Mouse (Mus musculus) forebrain, embryonic 13.5 days (tissue): ENCODE measurements around the gene Zfp688. TPM values are rescaled to one million over a fixed set of nuclear protein-coding genes. Genes with fewer than 3 reads are reported as not detected.
"Not testable (repeated sequence)": the region's sequence is repeated elsewhere in the genome, so short reads cannot be mapped to it uniquely, and the experiment has no call there.

ENCODE experiments used
- ATAC-seq: fragments of 200-750 bp; cut with Nextera tagmentation; 2 replicates; pipeline ENCODE4 v1.8.0; 2017
- H3K27ac ChIP-seq: fragments of 300-500 bp; sonication (generic); 2 replicates; pipeline ENCODE4 v1.5.1; 2015; ENCODE audit warnings: inconsistent platforms, mild to moderate bottlenecking, moderate library complexity
- H3K27me3 ChIP-seq: fragments of 300-500 bp; sonication (generic); 2 replicates; pipeline ENCODE4 v1.6.1; 2015; ENCODE audit warnings: mild to moderate bottlenecking, inconsistent platforms
- H3K36me3 ChIP-seq: fragments of 300-500 bp; sonication (generic); 2 replicates; pipeline ENCODE4 v1.6.1; 2015; ENCODE audit warnings: mild to moderate bottlenecking, inconsistent platforms; ENCODE audit not compliant: poor library complexity, severe bottlenecking
- H3K4me1 ChIP-seq: fragments of 300-500 bp; sonication (generic); 2 replicates; pipeline ENCODE4 v1.6.1; 2015; ENCODE audit warnings: inconsistent platforms
- H3K4me2 ChIP-seq: fragments of 300-500 bp; sonication (generic); 2 replicates; pipeline ENCODE4 v1.6.1; 2015; ENCODE audit warnings: inconsistent platforms, mild to moderate bottlenecking, moderate library complexity
- H3K4me3 ChIP-seq: fragments of 300-500 bp; sonication (generic); 2 replicates; pipeline ENCODE4 v1.5.1; 2015; ENCODE audit warnings: mild to moderate bottlenecking, inconsistent platforms
- H3K9ac ChIP-seq: fragments of 300-500 bp; sonication (generic); 2 replicates; pipeline ENCODE4 v1.6.1; 2015; ENCODE audit warnings: mild to moderate bottlenecking, inconsistent platforms
- H3K9me3 ChIP-seq: fragments of 300-500 bp; sonication (generic); replicated peaks from 2 replicates; pipeline ENCODE4 v1.6.1; 2016; ENCODE audit warnings: inconsistent platforms
- WGBS: fragments of 180-500 bp; shearing (Covaris S2); methylation state at CpG from one replicate; pipeline ENCODE4 v1.1.7; 2015; 5-methylcytosine and 5-hydroxymethylcytosine counted together
- polyA plus RNA-seq: library from polyadenylated mRNA; unstranded; fragments of >200 nt; fragmentation: Nextera tagmentation; extraction: Ambion mirVana; gene quantifications from 2 replicates; pipeline ENCODE4 v1.2.1, GENCODE M21; 2015

Gene Zfp688
- polyA plus RNA-seq, 1 experiment from 2014 or later = 30.3 TPM

GRCm38 (mm10) chr7:127375271-127376245 lies 46.3 kb downstream of the Zfp688 start, which contains the start of gene Zfp747:
Zfp747 (minus strand) TSS chr7:127376050.
- H3K4me3 ChIP-seq = peak within 1 kb of the TSS; percentile 76
- not testable (repeated sequence) for H3K27ac ChIP-seq, H3K9me3 ChIP-seq, H3K4me1 ChIP-seq, H3K27me3 ChIP-seq
- H3K4me2 ChIP-seq = peak within 1 kb of the TSS; percentile 77
- WGBS = 2% methylated on average over 49 of the region's 49 CpGs
- H3K9ac ChIP-seq = peak within 1 kb of the TSS; percentile 82
- ATAC-seq = peak; percentile 97
- peaks cover 13% of the 10 kb centered on the region for H3K36me3 ChIP-seq

- ATAC-seq = not testable (repeated sequence)
- 87% methylated on average over 3 of the region's 3 CpGs for WGBS
These were observed 50.0 kb downstream of the Zfp688 start for GRCm38 (mm10) chr7:127371870-127372269.

DNA sequence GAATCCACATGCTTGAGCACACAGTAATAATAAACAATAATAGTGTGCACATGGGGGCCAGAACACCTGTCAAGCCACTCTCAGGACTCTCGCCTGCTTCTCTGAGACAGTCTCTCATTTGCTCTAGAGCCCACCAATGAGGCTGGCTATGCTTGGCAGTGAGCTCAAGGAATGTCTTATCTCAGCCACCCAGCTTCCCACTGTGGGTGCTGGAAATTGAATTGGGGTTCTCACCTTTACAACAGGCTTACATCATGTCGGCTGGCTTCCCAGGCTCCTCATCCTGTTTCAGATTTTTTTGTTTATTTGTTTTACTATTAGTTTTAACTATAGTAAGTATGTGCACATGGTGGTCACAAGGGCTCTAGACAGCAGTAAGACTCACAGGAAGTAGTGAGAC lies 50.7 kb downstream of the Zfp688 start:
- H3K36me3 ChIP-seq = peaks cover 13% of the 10 kb centered on the region
- no peak overlapping the region for H3K27ac ChIP-seq
- no peak for ATAC-seq
- H3K9me3 ChIP-seq = no peaks in the 10 kb centered on the region
- peaks cover 6% of the 10 kb centered on the region for H3K4me1 ChIP-seq
- no peak overlapping the region for H3K9ac ChIP-seq
- 92% methylated on average over 2 of the region's 2 CpGs for WGBS
- no peak overlapping the region for H3K4me3 ChIP-seq
- no peaks in the 10 kb centered on the region for H3K27me3 ChIP-seq
- H3K4me2 ChIP-seq = no peak overlapping the region

More at GRCm38 (mm10) chr7:127371870-127372269, 50.0 kb downstream of the Zfp688 start:
- not testable (repeated sequence) for H3K4me3 ChIP-seq, H3K9me3 ChIP-seq, H3K27me3 ChIP-seq, H3K9ac ChIP-seq, H3K4me1 ChIP-seq, H3K27ac ChIP-seq, H3K4me2 ChIP-seq
- peaks cover 13% of the 10 kb centered on the region for H3K36me3 ChIP-seq

Other genes starting within 250 kb of the Zfp688 start
- 89.0 and 98.7 TPM in 2 replicates for gene Cd2bp2, start 226.0 kb downstream of the Zfp688 start, polyA plus RNA-seq
- 24.9 and 27.3 TPM in 2 replicates for gene Tbc1d10b, start 213.6 kb downstream of the Zfp688 start, polyA plus RNA-seq
- gene Mylpf, start 213.2 kb downstream of the Zfp688 start, polyA plus RNA-seq = 9.0 and 9.8 TPM in 2 replicates
- 68.9 and 73.1 TPM in 2 replicates for gene Zfp553, start 189.0 kb downstream of the Zfp688 start, polyA plus RNA-seq
- 31.8 and 33.4 TPM in 2 replicates for gene Sept1, start 188.9 kb downstream of the Zfp688 start, polyA plus RNA-seq
- 53.9 and 54.2 TPM in 2 replicates for gene Zfp771, start 177.8 kb downstream of the Zfp688 start, polyA plus RNA-seq
- gene Dctpp1, start 161.4 kb downstream of the Zfp688 start, polyA plus RNA-seq = 224 and 229 TPM in 2 replicates
- 51.1 and 53.2 TPM in 2 replicates for gene Sephs2, start 148.0 kb downstream of the Zfp688 start, polyA plus RNA-seq
- gene Itgal, start 125.8 kb downstream of the Zfp688 start, polyA plus RNA-seq = 0.19 and 0.26 TPM in 2 replicates
- 11.8 and 12.6 TPM in 2 replicates for gene Zfp768, start 76.5 kb downstream of the Zfp688 start, polyA plus RNA-seq
- 6.4 and 8.6 TPM in 2 replicates for gene Zfp747, start 46.0 kb downstream of the Zfp688 start, polyA plus RNA-seq
- gene 9130019O22Rik, start 34.9 kb downstream of the Zfp688 start, polyA plus RNA-seq = 5.3 and 5.5 TPM in 2 replicates
- 6.0 and 7.2 TPM in 2 replicates for gene E430018J23Rik, start 28.4 kb downstream of the Zfp688 start, polyA plus RNA-seq
- 4.3 and 5.4 TPM in 2 replicates for gene Zfp764, start 15.2 kb downstream of the Zfp688 start, polyA plus RNA-seq
- gene Zfp689, start 27.1 kb upstream of the Zfp688 start, polyA plus RNA-seq = 16.6 and 17.4 TPM in 2 replicates
- gene Prr14, start 37.5 kb upstream of the Zfp688 start, polyA plus RNA-seq = 49.6 and 51.0 TPM in 2 replicates
- 11.2 and 11.9 TPM in 2 replicates for gene Fbrs, start 57.1 kb upstream of the Zfp688 start, polyA plus RNA-seq
- gene Srcap, start 89.9 kb upstream of the Zfp688 start, polyA plus RNA-seq = 50.3 and 55.2 TPM in 2 replicates
- gene Gm42715, start 97.5 kb upstream of the Zfp688 start, polyA plus RNA-seq = 19.5 and 21.2 TPM in 2 replicates
- 5.0 and 5.7 TPM in 2 replicates for gene Tmem265, start 139.3 kb upstream of the Zfp688 start, polyA plus RNA-seq
- 58.6 and 63.4 TPM in 2 replicates for gene Phkg2, start 151.3 kb upstream of the Zfp688 start, polyA plus RNA-seq
- gene Ccdc189, start 166.5 kb upstream of the Zfp688 start, polyA plus RNA-seq = 13.8 and 15.6 TPM in 2 replicates
- 43.1 and 51.9 TPM in 2 replicates for gene Rnf40, start 166.7 kb upstream of the Zfp688 start, polyA plus RNA-seq
- 18.6 and 22.0 TPM in 2 replicates for gene Zfp629, start 193.7 kb upstream of the Zfp688 start, polyA plus RNA-seq